Mouse (Mus musculus) fibroblast of lung, adult 2 months (primary cell): ENCODE measurements around the gene Vmn2r13.
"Not testable (repeated sequence)": the region's sequence is repeated elsewhere in the genome, so short reads cannot be mapped to it uniquely, and the experiment has no call there.

Experiments
- DNase-seq: peaks from one replicate; pipeline ENCODE4 v3.0.0-alpha.2; 2011; ENCODE audit warnings: low read depth

The Vmn2r13 gene

GRCm38 (mm10) chr5:109192099-109192498 is at the start of gene Vmn2r13:
Gene Vmn2r13 (minus strand): TSS chr5:109192199.
- not testable (repeated sequence) for DNase-seq

DNA sequence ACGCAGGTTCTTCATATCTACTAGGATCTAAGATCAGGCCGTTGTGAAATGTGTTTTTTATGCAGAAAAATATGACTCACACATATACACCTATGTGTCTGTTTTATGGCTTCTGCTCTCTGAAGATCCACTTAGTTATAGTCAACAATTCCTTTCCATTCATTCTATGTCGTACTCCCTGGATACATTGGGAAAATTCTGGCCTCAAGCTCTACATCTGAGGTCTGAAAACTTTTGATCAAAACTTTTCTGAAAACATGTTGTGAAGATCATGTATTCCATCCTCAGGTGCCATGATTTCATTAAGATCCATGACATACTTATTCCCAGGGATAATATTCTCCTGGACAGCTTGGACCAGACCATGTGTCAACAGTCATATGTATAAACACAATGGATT is 32.6 kb upstream of the Vmn2r13 start, which contains the start of gene Vmn2r14:
Gene Vmn2r14 (minus strand): TSS at position 101 of the 400 bp plus-strand sequence.
- no peak for DNase-seq

DNA sequence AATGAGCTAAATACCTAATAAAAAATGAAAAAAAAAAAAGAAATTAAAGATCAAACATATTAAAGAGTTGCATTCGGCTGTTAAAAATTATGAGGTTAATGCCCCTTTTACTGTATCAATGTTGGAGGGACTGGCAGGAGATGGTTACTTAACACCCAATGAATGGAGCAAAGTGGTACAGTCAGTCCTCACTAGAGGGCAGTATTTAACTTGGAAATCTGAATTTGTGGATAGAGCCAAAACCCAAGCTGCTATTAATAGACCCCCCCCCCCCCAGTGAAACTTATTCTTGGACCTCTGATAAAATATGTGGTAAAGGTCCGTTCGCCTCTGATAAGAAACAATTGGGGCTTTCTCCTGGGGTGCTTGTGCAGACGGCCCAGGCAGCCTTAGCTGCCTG is 25.1 kb downstream of the Vmn2r13 start:
- not testable (repeated sequence) for DNase-seq

DNA sequence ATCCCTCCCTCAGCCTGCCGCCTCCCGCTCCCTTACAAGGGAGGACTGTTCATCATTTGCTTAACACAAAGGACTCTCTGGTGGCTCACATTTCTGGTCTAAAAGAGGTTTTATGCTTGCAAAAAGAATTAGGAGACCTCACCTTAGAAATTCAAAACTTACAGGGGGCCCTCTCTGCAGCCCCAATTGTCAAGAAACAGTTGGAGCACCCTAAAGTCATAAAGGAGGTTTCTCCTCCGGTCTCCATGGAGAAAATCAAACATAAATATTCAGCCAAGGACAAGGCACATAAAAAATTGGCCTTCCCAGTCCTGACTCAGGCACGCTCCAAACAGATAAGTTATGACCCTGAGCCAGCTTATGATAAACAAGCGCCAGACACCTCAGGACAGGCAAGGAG is 31.9 kb downstream of the Vmn2r13 start:
- no peak for DNase-seq

- DNase-seq: not testable (repeated sequence)
Measured at GRCm38 (mm10) chr5:109159576-109159975, 32.4 kb downstream of the Vmn2r13 start.

- not testable (repeated sequence) for DNase-seq
Measured at GRCm38 (mm10) chr5:109158488-109159485, 33.2 kb downstream of the Vmn2r13 start.

DNA sequence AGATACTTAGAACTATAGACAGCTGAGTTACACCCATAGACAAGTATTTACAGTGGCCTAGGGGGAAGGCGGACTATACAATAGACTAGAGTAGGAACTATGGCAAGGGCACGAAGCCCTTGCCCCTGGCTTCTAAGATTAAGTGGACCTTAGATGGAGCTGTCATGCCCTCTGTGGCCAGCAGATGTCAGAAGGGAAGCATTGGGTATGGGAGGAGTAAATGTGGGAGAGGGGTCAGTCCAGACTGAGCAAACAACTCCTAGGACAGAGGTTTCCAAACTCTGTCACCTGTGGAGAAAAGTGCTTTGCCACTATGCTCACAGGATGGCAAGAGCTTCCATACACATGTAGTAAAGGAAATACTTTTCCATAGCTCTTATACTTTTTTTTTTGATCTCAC is 52.5 kb downstream of the Vmn2r13 start:
- DNase-seq: no peak

GRCm38 (mm10) chr5:109136731-109137130 is 55.3 kb downstream of the Vmn2r13 start:
- no peak for DNase-seq
